Mouse (Mus musculus) CD4-positive helper T cell, adult 2 months (primary cell): ENCODE measurements around the gene Spata45.
"Not testable (repeated sequence)": the region's sequence is repeated elsewhere in the genome, so short reads cannot be mapped to it uniquely, and the experiment has no call there.

Source experiments
- DNase-seq: peaks from one replicate; pipeline ENCODE4 v3.0.0-alpha.2; 2012; ENCODE audit warnings: low read depth, missing footprints, low spot score

Gene Spata45

GRCm38 (mm10) chr1:191036554-191037334 is at the start of gene Spata45:
Gene Spata45 (plus strand): TSS chr1:191036639.
- no peak for DNase-seq

- no peak for DNase-seq
These were observed 46.9 kb upstream of the Spata45 start for GRCm38 (mm10) chr1:190989437-190990082.

DNA sequence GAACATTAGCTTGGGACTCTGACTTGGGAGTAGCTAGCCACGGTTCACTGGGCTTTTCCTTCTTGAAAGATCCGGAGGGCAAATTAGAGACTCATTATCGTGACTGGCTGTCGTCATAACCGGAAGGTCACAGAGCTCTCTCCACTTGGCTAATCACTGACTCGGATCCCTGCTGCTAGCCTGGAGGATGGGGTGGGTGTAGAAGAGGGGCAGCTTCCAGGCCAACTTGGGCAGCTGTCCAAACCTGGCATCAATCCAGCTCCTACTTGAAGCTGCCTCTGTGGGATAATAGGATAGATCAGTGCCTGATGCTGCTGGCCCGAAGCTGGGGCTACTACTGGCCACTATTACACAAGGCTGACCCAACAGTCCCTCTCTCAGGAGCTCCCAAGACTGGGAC is 40.9 kb upstream of the Spata45 start:
- DNase-seq, result no peak

DNA sequence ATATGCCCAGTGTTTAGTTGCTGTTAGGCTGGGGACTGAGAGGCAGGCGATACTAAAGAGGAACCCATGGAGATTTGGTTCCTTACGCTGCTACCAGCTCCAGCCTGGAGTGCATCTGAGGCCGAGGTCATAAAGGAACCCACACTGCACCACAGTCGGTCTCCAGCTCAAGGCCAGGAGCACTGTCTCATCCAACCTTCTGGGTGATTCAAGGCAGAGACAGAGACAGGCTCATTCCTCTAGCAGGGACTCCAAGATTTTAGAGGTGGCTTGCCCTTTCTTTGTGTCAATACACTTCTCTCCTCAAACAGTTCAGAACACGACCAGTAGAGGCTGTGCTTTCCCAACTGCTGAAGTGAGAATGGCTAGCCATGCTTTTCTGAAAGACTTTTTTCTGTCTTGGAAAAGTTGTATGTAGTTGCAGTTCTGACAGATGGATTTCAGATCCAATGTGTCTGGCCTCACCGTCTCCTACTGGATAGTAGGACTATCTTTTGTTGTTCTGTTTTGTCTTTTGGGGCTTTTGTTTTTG is 40.0 kb upstream of the Spata45 start:
- no peak for DNase-seq

DNA sequence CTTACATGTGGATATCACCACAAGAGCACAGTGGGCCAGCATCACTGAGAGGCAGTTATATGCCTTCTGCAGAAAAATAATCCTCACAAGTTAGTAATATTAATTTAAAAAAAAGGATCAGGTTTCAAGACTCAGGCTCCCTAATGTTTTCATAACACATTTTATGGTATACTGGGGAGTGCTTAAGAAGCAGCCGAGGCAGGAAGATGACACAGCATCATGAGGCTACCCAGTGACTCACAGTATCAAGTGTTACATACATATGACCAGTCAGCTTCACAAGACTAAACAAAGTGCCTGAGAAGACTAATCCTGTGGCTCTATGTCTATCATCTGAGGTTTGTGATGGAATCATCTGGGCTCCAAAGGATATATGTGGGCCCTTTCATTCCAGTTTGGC is 38.4 kb upstream of the Spata45 start:
- DNase-seq, result no peak

DNA sequence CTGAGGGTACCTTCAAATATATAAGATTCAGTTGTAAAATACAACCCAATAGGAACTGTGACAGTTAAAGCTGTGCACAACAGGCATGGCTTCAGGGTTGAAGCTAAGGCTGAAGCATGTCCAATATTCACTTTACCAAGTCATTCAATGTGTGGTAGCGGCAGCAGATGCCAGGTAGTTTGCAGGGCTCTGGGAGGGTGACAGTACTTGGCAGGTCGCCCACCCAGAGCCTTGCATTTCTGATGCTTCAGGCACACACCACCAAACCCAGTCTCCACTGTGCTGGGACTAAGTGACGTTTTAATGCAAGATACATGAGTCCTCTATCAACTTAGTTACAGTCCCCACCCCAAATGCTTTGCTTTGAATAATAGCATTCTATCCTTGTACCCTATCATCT is 35.8 kb upstream of the Spata45 start:
- DNase-seq, result no peak

- peak; percentile 9 for DNase-seq
These were observed 34.2 kb upstream of the Spata45 start for GRCm38 (mm10) chr1:191002201-191002600.

DNA sequence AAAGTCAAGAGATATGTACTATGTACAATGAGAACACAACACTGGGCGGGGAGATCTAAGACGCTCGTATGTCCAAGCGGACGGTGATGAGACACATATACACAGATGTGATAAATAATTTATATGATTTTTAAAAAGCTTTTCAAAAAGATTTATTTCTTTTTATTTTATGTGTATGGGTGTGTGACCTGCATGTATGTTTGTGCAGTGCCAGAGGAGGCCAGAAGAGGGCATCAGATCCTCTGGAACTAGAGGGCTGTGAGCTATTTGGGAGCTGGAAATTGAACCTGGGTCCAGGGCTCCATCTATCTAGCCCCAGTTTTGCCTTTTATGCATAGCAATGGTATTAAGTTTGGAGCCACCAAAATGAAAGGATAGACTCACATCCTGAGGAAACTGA is 27.7 kb upstream of the Spata45 start:
- DNase-seq, result no peak

DNA sequence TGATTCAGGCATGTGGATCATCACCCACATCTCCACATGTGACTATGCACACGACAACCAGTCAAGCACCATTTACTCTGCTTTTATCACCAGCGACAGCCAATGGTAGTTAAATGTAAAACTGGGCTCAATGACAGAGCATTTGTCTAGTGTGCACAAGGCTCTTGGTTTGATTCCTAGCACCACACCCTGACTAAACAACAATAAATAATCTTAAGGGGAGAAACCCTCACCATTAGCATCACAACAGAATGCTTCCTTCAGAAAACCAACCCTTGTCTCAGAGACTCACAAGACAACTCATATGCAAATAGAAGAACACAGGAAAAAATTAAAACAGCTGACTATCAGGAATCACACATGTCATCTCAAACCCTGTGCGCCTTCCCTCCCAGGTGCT is 22.2 kb upstream of the Spata45 start:
- DNase-seq, result no peak

DNA sequence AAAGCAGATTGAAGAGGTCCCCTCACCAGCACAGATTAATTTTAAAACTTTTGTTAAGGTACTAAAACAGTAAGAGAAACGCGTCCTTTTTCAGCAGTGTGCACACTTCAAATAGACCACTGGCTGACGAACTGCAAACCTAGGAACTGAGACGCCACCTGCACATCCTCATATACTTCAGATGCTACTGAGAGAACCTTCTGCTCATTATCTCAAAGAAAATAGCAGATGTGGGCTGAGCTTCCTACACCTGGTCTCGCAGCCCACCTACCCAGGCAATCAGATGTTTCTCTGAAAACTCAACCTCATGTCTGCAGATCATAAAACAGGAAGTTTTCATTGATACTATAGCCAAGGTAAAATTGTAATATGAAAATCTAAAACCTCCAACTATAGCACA is 16.6 kb upstream of the Spata45 start:
- DNase-seq, result no peak

DNA sequence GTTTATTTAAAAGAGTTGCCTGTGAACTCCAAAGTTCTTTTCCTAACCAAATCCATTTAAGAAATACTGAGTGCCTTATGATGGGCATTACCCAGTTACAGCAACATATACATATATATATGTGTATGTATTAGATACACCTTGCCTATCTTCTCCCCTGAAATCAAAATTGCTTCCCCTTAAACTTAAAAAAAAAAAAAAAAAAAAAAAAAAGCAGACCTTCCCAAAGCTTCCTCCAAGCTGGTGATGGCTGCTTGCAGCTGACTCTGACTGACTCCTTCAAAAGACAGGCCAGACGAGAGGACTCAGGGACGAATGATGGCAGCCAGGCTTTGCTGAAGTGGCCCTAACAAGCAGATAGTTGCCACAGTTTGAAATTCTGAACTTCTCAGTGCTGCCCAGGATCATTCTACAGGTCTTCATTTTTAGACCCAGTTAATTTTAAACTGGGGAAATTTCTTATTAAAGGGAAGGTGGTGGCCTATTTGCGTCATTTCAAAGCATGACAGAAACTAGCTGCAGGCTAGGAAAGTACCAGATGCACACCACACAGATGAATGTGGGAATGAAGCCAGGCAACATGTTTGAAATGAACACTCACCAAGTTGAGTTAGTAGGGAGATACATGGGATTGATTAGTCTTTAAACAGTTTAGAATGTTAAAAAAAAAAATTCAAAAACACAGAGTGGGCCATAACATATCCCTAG is 16.1 kb upstream of the Spata45 start:
- DNase-seq, result no peak

DNA sequence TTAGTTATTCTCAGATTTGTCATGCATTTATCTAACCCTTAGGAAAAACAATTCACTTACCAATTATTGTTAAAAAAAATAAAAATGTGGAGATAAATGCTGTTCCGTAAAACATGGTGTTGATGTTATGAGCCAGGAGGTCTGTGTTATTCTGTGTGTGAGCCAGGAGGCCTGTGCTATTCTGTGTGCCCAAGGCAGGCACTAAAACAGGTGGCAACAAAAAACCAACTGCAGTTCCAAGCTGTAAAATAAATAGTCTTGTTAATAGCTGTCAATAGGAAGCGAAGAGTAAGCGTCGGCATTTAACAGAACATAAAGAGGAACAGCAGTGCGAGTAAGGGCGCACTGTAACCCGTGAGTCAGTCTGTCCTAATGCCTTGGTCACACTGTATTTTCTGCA is 15.4 kb upstream of the Spata45 start:
- DNase-seq, result no peak

GRCm38 (mm10) chr1:191023140-191023539 is 13.3 kb upstream of the Spata45 start:
- DNase-seq, result no peak

- DNase-seq, result not testable (repeated sequence)
These were observed 12.6 kb upstream of the Spata45 start for GRCm38 (mm10) chr1:191023806-191024205.

DNA sequence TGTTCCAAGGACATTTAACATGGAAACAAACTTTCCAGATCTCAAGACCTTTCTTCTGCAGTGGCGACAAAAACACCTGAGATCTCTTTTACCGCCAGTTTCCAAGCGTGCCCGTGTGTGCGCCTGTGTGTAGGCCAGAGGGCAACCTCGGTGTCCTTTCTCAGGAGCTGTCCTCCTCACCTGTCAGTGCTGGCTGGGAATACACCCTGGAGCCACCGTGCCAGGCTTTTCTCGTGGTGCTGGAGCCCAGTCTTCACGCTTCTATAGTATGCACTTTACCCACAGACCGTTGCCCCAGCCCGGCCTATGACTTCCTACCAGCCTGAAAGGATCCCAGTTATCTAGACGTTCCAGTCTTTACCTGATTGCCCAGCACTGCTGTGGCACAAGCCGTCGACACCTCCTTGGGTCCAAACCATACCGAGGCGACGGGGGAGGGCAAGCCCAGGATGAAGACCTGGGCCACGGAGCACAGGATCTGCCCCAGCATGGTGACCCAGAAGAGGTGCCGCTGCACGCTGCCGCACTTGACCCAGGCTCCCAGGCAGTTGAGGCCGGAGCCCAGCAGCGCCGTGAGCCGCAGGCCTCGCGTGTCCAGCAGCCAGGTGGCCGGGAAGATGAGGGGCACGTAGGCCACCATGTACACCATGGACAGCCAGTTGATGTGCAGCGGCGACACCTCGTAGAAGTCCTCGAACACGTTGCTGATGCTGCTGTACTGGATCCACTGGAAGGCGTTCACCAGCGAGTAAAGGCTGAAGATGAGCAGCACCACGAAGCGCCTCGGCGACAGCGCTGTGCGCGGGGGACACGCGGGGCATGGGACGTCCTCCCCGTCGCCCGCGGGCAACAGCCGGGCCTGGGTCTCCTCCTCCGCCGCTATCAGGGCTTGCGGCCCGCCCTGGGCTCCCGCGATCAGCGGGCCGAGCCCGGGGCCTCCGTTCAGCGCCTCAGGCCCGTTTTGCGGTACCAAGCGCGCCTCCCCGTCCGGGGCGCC is 11.1 kb upstream of the Spata45 start:
- DNase-seq, result no peak

DNA sequence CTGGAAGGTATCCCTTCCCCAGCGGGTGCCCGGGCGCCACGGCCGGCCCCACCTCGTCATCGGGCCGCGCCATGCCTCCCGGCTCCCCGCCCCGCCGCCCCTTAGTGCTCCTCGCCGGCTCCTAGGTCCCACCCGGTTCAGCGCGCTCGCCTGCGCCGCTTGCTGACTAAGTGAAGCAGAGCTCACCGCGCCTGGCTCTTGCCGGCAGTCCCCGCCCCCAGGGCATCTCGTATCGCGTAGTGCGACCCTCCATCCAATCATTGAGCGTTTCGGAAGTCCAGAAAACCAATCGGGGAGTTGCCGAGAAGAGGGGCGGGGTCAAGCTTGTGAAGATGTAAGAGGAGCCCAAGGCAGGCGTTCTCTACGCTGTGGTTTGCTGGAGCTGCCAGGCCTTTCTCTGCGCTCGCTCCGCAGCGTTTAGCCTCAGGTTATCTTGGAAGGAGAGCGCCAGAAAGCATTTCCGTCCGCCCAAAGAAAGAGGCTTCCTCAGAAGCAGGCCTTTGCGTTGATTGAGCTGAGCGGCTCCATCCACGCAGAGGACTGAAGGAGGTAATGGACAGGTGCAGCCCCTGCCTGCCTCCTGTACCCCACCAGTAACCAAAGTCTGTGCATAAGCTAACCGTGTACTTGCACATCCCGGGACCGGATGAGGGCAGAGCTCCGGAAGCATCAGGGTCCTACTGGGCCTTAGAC is 10.3 kb upstream of the Spata45 start, which contains the start of gene Flvcr1:
Gene Flvcr1, minus strand, starts transcription at position 138 of the 693 bp plus-strand sequence.
- DNase-seq, result peak; percentile 99

GRCm38 (mm10) chr1:191030182-191030581 is 6.3 kb upstream of the Spata45 start:
- DNase-seq, result no peak

DNA sequence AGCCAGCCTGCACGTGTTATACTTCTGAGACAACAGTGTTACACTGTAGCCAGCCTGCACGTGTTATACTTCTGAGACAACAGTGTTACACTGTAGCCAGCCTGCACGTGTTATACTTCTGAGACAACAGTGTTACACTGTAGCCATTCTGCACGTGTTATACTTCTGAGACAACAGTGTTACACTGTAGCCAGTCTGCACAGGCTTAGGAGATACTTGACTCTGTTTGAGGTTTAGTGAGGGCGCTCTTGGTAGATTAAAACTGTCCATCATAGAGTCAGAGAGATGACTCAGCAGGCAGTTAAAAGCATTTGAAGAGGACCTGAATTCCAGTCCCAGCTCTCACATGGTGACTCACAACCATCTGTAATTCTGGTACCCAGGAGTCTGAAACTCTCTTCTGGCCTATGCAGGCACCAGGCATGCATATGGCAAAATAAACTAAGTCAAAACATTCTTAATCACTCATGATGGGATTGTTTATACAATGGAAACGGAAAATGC is 5.5 kb upstream of the Spata45 start:
- DNase-seq, result not testable (repeated sequence)

DNA sequence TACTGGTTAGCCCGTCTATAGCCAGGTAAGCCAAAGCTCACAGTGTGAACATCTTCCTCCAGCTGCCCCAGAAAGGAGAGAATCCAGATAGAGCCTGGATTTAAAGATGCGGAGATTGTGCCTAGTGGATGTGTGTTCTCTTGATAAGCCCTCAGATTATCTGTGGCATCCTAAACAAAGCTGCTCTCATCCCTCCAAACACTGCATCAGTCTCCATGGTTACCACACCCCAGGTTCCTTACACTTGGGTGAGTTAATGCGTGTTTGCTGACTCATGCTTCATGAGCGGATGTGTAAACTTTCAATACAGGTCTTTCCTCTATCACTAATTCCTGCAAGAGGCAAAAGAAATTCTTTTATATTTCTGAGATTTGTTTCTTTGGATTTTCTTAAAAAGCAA is 790 bp upstream of the Spata45 start:
- DNase-seq, result no peak

GRCm38 (mm10) chr1:191037999-191038398 is 1.6 kb downstream of the Spata45 start:
- DNase-seq, result no peak
